Mouse (Mus musculus) frontal cortex, postnatal 36 days (tissue): ENCODE measurements at regions not wholly inside any gene's neighbourhood (a gene's known extent, or its start where the extent isn't known, plus 50 kb on each side); places are given as distances from the start of the nearest gene placed in this dataset.

Experiments
- DNase-seq, 2 experiments: peaks; one replicate each; pipeline ENCODE4 v3.0.0; 2022; ENCODE audit warnings: low spot score in 2 of 2

GRCm38 (mm10) chr8:102421828-102422227, 363.6 kb downstream of the Cdh11 start:
- DNase-seq, result no peak

GRCm38 (mm10) chr8:102414931-102415330, 370.5 kb downstream of the Cdh11 start:
- DNase-seq, result no peak

GRCm38 (mm10) chr8:102413446-102413845, 372.0 kb downstream of the Cdh11 start:
- no peak for DNase-seq

- DNase-seq, result no peak
Measured at GRCm38 (mm10) chr8:102387591-102387990, 397.9 kb downstream of the Cdh11 start.

GRCm38 (mm10) chr8:102345392-102345791, 440.1 kb downstream of the Cdh11 start:
- DNase-seq, result no peak

- DNase-seq, result no peak
Measured at GRCm38 (mm10) chr8:102332511-102332910, 452.9 kb downstream of the Cdh11 start.

GRCm38 (mm10) chr8:102331151-102331550, 454.3 kb downstream of the Cdh11 start:
- DNase-seq, result no peak

GRCm38 (mm10) chr8:102329955-102330354, 455.5 kb downstream of the Cdh11 start:
- no peak for DNase-seq
